Mouse (Mus musculus) retina, embryonic 14.5 days (tissue): ENCODE results near the gene Vkorc1l1.

Source experiments
- DNase-seq: peaks from one replicate; pipeline ENCODE4 v3.0.0-alpha.2; 2015; ENCODE audit warnings: low spot score

The Vkorc1l1 gene

DNA sequence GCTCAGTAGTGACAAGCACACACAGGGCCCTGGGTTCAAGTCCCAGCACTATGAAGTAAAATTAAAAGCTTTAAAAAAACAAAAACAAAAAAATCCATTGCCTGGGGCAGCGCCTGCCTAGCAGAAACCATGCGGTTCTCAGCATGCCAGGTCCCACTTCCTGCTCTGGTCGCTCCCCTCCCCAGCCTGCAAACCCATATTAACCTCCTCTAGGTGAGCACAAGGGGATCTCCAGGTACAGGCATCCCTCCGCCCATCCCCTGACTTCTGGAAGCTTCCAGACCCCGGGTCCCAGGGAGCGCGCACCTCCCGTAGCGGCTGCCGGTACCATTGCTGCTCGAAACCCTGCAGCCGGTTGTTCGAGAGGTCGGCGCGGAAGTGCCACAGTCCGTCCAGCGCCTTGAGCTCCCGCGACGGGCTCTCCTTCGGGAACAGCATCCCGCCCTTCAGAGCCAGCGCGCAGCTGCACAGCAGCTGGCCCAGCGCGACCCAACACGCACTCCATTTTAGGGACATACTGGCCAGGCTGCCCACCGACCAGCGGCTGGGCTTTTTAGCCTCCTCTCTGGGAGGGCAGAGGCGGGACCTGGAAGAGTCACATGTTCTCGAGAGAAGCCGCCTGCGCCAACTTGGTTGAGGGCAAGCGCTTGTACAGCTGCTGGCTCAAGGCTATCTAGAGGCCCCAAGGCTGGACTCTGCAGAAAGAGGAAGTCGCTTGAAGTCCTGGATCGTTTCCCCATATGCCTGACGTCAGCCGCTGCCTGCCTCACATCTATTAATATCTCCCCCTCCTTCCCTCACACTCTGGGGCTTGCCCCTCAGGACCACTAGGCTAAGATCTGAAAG lies 60.8 kb downstream of the Vkorc1l1 start, which contains the start of gene Gusb:
Gene Gusb, minus strand, starts transcription at position 749 of the 846 bp plus-strand sequence.
- peak; percentile 83 for DNase-seq

DNA sequence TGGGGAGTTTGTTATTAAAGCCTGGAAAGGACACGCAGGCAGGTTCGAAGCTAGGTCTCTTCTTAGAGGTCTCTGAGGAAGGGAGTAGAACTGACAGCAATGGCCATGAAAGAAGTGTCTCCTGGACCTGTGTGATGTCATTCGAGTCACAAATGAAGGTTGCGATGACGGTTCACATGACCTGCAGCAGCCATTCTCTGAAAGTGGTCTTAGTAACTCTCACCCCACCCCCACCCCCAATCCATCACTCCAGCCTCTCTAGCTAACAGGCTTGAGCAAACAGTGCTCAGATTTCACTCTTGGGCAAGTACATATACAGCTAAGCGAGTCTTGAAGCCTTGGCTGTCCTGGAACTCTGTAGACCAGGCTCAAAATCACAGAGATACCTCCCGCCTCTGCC lies 61.5 kb downstream of the Vkorc1l1 start:
- DNase-seq = no peak

DNA sequence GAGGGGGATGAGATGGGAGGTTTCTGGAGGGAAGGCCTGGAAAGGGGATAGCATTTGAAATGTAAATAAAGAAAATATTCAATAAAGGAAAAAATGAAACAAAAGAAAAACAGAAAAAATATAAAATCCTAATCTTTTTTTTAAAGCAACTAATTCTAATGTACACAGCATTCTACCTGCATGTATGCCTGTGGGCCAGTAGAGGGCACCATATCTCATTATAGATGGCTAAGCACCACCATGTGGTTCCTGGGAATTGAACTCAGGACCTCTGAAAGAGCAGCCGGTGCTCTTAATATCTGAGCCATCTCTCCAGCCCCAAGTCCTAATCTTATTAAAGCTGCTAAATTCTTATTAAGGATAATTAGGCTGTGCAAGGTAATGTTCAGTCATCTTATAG lies 65.6 kb downstream of the Vkorc1l1 start:
- DNase-seq = no peak

DNA sequence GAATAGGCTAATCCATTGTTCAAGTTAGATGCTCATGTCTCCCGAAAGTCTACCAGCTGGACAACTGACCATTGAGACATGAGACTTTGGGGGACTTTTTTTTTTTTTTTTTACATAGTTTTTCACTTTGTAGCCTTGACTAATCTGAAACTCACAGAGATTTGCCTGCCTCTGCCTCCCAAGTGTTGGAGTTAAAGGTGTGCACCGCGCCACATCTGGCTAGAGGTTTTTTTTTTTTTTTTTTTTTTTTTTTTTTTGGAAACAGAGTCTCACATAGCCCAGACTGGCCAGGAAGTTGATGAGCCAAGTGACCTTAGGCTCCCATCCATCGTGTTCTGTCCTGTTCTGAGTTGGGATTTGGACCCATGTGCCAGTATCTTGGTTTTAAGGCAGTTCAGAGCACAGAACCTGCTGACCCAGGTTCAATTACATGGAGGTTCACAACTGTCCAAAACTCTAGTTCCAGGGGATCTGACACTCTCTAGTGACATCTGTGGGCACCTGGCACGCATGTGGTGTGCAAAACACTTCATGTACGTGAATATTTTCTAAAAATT lies 66.3 kb downstream of the Vkorc1l1 start:
- no peak for DNase-seq

DNA sequence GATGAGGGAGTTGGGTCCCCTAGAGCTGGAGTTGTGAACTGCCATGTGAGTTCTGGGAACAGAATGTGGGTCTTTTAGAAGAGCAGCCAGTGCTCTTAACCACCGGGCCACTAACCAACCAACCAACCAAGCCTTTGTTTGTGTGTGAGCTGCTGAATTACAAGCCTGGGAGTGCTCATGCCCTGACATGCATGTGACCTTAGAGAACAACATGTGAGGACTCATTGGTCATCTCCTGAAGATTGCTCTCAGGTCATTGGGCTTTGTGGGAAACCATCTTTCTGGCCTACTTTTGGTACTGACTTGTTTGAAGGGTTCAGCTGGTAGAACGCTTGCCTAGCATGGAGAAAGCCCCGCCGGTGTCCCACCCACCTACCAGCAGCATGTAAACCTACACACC lies 68.0 kb downstream of the Vkorc1l1 start:
- DNase-seq = no peak

DNA sequence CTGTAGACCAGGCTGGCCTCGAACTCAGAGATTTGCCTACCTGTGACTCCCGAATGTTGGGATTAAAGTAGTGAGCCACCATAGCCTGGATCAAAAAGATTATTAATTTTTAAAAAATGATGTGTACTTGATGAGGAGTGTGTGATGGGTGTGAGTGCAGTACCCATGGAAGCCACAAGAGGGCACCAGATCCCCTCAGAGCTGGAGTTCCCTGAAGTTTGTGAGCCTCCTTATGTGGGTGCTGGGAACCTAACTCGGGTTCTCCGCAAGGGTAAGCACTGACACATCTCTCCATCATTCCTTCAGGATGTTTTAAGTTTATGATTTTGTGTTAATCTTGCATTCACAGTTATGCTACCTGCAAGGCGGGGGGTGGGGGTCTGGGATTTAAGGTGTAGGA lies 69.2 kb downstream of the Vkorc1l1 start:
- no peak for DNase-seq

DNA sequence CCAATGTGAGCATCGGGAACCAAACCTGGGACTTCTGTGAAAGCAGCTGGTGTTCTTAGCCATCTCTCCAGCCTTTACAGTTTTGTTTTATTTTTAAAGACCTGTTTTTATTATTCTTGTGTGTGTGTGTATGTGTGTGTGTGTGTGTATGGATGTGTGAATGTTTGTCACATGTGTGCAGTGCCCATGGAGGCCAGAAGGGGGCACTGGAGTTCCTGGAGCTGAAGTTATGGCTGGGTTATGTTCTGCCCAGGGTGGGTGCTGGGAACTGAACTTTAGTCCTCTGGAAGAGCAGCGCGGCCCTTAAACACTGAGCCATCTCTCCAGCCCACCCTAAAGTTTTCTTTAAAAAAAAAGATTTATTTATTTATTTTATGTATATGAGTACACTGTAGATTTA lies 73.3 kb downstream of the Vkorc1l1 start:
- DNase-seq = no peak

DNA sequence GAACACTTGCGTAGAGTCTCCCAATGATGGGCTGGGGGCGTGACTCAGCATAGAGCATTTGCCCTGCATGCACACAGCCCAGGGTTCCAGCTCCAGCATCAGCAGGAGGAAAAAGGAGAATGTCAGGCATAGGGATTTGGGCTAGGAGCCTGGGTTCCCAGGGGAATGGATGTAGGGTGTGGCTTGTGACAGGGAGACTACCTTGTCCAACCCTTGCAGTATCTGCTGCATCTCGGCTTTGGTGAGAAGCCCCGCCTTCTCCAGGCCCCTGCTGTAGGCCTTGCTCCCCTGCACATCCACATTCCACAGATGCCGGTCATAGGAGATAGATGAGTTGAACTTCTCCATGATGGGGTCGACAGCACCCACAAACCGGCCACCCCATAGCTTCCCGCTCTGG lies 77.7 kb downstream of the Vkorc1l1 start:
- DNase-seq = no peak

DNA sequence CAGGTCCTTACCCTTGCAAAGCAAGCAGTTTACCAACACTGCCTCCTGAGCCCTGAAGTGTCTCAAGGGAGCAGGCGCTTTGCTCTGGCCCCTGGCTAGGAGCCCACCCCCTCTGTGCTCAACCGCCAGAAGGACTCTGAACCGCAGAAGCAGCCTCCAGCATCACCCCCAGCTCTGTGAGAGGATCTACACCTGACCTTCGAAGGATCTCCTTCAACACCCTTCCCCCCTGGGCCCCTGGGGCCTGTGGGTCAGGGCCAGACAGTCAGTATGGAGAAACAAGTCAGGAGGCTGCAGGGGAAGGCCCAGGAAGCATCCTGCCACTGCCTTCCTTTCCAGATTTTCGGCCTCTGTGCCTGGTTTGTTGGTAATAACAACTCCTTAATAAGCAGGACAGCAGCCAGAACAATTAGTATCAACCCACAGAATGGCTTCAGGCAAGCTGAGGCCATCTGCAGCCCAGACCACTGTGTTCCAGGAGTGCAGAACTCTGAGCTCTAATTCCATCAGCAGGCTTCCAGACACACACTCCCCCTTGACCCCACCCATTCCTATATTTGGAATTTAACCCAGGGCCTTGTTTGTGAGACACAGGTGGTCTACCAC lies 79.7 kb downstream of the Vkorc1l1 start:
- no peak for DNase-seq

DNA sequence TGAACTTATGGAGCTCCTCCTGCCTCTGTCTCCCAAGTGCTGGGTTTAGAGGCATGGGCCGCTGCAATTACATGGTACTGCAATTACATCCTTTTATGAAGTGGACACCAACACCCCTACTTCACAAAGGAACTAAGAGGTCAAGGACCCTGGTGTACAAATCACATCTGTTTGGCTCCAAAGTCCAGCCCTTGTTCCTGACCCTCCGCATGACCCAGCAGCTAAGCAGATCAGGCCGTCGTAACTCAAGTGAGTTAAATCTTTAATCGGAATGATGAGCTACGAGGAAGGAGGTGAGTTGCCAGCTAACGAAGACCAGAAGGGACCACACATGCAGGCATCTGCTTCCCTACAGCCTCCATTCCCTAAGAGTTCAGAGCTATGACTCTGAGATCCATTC lies 80.6 kb downstream of the Vkorc1l1 start:
- no peak for DNase-seq

DNA sequence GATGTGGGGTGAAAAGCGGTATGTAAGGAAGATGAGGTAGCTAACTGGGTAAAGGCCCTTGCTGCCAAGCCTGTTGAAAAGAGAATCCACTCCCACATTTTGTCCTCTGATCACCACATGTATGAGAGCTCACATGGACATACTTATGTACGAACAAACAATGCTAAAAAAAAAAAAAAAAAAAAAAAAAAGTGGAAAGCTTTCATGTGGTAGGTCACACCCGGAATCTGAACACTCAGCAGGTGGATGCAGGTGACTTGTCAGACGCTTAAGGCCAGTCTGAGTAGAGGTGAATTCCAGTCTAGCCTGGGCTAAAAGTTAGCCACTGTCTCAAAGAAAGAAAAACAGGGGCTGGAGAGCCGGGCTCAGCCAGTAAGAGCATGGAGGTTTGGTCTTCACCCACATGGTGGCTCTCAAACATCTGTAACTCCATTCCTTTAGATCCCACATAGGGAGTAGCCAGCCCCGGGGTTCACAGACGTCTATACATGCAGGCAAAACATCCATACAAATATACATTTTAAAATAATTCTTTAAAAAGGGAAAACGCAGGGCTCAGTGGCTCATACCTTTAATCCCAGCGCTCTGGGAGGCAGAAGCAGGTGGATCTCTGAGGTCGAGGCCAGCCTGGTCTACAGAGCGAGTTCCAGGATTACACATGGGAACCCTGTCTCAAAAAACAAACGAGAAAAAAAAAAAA lies 81.4 kb downstream of the Vkorc1l1 start:
- no peak for DNase-seq

DNA sequence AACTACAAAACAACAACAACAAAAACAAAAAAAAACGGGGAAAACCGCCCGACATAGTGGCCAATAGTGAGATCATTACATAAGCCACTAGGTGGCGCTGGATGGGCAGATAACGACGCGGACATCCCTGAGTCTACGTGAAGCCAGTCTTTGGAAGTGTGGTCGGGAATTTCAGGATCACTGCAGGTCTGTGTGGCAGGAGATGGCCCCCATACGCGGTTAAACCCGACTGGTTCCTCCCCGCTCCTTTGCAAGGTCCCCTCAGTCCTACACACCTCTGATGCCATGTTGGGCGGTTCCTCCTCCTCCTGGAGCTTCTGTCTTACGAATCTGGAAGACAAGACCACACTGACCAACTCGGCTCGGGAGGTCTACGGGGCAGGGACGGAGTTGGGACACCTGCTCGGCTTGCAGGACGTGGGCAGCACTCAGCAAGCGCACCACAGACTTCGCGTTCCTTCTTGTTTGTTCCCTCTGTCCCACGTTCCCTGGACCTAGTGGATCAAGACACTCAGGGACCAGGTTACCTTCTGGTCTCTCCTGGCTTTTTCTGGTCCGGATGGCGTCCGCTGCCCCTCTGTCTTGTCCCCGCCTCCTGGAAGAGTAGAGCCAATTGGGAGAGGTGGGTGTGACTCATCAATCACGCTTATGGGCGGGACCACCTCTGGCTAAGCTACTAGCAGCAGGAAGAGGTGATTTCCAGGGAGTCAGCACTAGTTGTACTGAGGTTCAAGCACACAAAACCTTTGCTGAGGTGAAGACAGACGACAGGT lies 82.2 kb downstream of the Vkorc1l1 start:
- DNase-seq = peak; percentile 94

DNA sequence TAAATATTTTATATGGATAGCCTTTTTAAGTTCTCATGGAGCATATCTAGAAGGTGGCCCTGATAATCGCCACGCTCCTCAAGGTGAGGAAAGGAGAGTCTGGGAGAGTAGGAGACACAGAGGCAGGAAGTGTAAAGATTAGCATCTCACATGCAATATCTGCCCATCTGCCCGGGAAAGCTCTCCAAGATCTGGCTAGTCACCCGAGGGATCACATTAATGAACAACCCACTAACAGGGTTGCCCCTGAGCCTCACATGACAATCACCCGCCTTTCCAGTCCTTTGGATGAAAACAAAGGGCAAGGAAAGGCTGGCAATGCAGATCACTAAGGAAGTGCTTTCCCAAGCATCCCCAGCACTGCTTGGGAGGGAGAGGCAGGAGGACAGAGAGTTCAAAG lies 85.4 kb downstream of the Vkorc1l1 start:
- no peak for DNase-seq

DNA sequence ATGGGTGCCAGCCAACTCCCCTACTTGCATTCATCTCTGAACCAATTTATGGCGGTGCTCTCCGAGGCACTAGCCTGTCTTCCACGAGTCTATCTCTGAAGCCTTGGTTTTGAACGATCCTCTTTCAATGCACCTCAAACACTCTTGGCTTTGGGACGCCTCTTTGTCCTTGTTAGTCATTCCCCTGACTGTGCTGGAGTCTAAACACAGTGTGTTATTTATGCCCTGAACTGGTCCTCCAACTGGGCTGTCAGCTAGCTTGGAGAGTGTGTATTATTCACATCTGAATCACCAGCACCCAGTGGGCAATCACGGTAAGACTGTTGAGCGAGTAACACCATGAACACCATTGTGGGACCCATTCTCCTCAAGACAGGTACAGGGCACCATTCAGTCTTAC lies 85.9 kb downstream of the Vkorc1l1 start:
- DNase-seq = no peak

DNA sequence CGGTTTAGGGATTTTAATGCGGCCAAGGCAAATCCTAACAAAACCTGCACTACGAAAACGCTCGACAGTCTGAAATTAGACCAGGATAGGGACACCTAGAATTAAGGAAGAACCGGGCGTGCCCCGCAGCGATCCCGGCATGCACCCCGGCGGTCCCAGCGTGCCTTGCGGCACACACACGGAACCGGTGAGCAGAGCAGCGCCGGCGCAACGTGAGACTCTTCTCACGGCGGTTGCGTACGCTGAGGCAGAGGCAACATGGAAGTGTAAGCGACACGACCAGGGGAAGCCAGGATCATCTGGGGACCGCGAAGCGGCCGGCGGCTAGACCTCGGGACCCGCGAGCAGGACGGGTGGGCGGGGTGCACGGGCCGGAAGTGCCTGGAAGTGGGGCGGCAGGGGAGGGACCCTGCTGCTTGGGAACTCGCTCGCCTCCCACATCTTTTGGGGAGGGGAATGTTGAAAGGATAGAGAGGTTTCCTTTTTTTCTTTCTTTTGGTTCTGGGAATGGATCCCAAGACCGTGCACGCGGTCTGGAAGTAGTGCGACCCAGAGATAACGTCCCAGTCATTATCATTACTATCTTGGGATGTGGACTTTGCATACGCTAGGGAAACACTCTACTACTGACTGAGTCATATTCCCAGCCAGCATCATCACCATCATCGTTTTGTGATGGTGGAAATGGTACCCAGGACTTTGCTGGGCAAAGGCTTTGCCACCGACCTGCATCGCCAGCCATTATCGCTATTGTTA lies 87.5 kb downstream of the Vkorc1l1 start, which contains the start of the genes Asl and Crcp:
Gene Asl, minus strand, starts transcription at position 106 of the 756 bp plus-strand sequence.
Gene Crcp, plus strand, starts transcription at position 149 of the 756 bp plus-strand sequence.
- peak; percentile 81 for DNase-seq

DNA sequence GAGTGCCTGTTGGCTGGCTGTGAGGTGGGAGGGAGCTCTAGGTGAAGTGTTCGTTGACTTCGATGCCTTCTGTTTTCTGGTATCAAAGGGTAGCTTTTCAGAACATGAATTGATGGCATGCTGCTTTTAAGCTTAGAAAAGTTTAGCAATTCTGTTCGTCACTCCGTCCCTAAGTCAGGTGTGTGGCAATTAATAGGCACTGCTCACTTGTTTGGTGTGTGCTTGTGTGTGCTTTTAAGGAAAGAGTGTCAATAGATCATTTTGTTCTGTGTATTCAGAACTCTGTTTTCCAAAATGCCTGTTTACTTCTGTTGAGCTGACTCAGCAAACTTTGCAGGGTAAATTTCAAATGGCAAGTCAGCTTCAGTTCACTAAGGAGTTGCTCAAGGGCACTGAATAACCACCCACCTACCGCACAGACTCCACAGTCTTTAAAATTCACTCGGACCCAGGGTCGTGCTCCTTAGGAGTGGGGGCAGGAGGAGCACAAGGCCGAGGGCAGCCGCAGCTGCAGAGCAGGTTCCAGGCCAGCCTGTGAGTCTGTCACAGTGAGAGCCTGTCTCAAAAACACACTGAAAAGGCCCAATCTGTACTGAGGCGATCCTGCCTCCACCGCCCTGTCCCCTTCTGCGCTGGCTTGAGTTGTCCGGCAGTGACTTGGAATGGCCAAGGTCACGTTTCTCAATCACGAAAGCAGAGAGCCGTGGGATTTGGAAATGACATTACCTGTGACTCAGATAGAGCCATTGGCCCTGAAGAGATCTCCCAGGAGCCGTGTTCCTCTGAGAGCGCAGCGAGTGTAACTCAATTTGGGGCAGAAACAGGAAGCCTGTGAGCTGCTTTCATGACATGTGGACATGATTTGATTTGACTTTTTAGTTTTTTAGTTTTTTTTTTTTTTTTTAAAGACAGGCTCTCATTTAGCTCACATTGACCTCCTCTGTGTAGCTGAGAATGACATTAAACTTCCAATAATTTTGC lies 89.9 kb downstream of the Vkorc1l1 start:
- DNase-seq = no peak

DNA sequence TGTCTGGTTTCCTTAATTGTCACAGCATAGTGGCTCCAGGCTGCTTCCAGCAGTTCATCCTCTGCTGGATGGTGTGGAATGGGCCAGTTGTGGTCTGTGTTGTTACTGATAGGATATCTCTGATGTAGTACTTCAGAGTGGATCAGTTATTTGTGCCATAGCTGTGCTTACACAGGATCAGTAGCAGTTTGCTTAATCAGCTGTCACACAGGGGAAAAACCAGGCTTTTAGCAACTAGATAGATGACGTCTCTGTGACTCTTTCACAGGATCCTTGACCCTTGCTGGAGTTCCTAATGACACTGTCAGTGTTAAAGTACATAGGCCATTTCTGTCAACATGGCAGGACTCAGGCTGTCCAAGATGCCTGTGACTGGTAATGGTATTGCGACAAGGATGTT lies 92.1 kb downstream of the Vkorc1l1 start:
- DNase-seq = no peak
